Mouse (Mus musculus) right cerebral cortex, postnatal 14 days (tissue): ENCODE measurements at regions not wholly inside any gene's neighbourhood (a gene's known extent, or its start where the extent isn't known, plus 50 kb on each side); places are given as distances from the start of the nearest gene placed in this dataset.

Experiments
- DNase-seq: peaks from one replicate; pipeline ENCODE4 v3.0.0; 2022

- peak; percentile 13 for DNase-seq
Observed at GRCm38 (mm10) chr1:26909926-26910665, 222.8 kb upstream of the 4931408C20Rik start.

DNA sequence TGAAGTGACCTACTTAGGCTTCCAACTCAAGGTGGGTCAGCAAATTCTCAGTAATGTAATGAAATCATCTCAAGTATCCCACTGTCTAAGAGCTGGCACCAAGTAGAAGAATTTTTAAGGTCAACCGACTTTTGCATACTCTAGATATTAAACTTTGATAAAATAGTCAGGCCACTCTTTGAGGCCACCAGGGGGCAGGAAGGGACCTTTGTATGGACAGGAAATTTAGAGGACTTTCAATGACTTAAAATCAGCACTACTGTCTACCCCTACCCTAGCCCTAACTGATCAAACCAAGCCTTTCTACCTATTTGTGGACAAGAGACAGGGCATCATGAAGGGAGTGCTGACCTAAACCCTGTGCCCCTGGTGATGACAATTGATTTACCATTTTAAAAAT lies 215.0 kb upstream of the 4931408C20Rik start:
- DNase-seq = no peak

DNA sequence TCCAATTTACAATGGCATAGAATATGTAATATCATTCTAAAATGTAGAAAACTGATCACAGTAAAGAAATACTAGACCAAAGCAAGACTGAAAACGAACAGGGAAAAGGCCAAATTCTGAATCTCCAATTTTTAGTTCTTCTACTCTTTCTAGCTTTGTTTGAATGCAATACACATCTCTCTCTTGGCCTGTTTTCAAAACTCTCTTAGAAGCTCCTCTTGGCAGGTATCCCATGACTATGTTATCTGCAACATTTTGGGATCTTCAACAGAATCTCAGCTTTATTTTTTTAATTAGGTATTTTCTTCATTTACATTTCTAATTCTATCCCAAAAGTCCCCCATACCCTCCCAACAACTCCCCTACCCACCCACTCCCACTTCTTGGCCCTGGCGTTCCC lies 170.2 kb upstream of the 4931408C20Rik start:
- DNase-seq = no peak

- DNase-seq = no peak
Observed at GRCm38 (mm10) chr1:26853802-26854201, 166.5 kb upstream of the 4931408C20Rik start.

- DNase-seq = no peak
Observed at GRCm38 (mm10) chr1:26809259-26809658, 122.0 kb upstream of the 4931408C20Rik start.

- DNase-seq = no peak
Observed at GRCm38 (mm10) chr1:26765076-26765475, 77.8 kb upstream of the 4931408C20Rik start.
